ENCODE assay signal across 32 mouse cellular contexts in genomic region chr19:40528254-40528653, GRCm38 (mm10).
"Had no signal": no experiment of that assay in that cellular context is flagged by ENCODE, and none has a peak within 500 bp of the region (broad histone marks: within the 10 kb centered on the region; RNA-seq: fewer than 3 reads in every experiment).

No protein-coding gene starts in this region.

- H3K27ac ChIP-seq: limb, embryonic 10.5 days; limb, embryonic 12.5 days; limb, embryonic 13.5 days; limb, embryonic 15.5 days; liver, embryonic 12.5 days; liver, embryonic 13.5 days; liver, embryonic 14.5 days; liver, embryonic 15.5 days; lung, embryonic 15.5 days; macrophage; midbrain, embryonic 10.5 days; midbrain, embryonic 12.5 days; midbrain, embryonic 13.5 days; midbrain, embryonic 15.5 days; neural tube, embryonic 12.5 days had no signal

- H3K4me2 ChIP-seq: limb, embryonic 12.5 days; limb, embryonic 13.5 days; limb, embryonic 15.5 days; liver, embryonic 11.5 days; liver, embryonic 12.5 days; liver, embryonic 13.5 days; liver, embryonic 15.5 days; lung, embryonic 14.5 days; lung, embryonic 15.5 days; midbrain, embryonic 11.5 days; midbrain, embryonic 12.5 days; midbrain, embryonic 13.5 days; midbrain, embryonic 15.5 days; neural tube, embryonic 12.5 days had no signal

- H3K27me3 ChIP-seq: limb, embryonic 12.5 days; limb, embryonic 13.5 days; limb, embryonic 15.5 days; lung, embryonic 15.5 days; midbrain, embryonic 12.5 days; midbrain, embryonic 13.5 days; midbrain, embryonic 15.5 days; neural tube, embryonic 12.5 days had no signal

- H3K9ac ChIP-seq: limb, embryonic 12.5 days; limb, embryonic 13.5 days; limb, embryonic 15.5 days; liver, embryonic 12.5 days; liver, embryonic 13.5 days; liver, embryonic 14.5 days; liver, embryonic 15.5 days; liver, postnatal 0 days; lung, embryonic 14.5 days; lung, embryonic 15.5 days; midbrain, embryonic 12.5 days; midbrain, embryonic 13.5 days; midbrain, embryonic 15.5 days; neural tube, embryonic 12.5 days had no signal

- H3K36me3 ChIP-seq: limb, embryonic 10.5 days; limb, embryonic 12.5 days; limb, embryonic 13.5 days; limb, embryonic 15.5 days; liver, embryonic 12.5 days; liver, embryonic 13.5 days; liver, embryonic 15.5 days; lung, embryonic 15.5 days; midbrain, embryonic 10.5 days; midbrain, embryonic 12.5 days; midbrain, embryonic 13.5 days; midbrain, embryonic 15.5 days; neural tube, embryonic 12.5 days had no signal

- H3K4me3 ChIP-seq: limb, embryonic 10.5 days; limb, embryonic 12.5 days; limb, embryonic 13.5 days; limb, embryonic 15.5 days; liver, embryonic 12.5 days; liver, embryonic 13.5 days; liver, embryonic 15.5 days; lung, embryonic 15.5 days; megakaryocyte, embryonic 14.5 days; midbrain, embryonic 10.5 days; midbrain, embryonic 12.5 days; midbrain, embryonic 13.5 days; midbrain, embryonic 15.5 days; myocyte; neural tube, embryonic 12.5 days had no signal

- DNase-seq: left cerebral cortex, postnatal 4 days; liver; liver, embryonic 13.5 days; liver, postnatal 0 days; lung, adult 18-20 months; lung, adult 2 months; lung, embryonic 14.5 days; lung, postnatal 10 days; lung, postnatal 14 days; lung, postnatal 36 days; lung, postnatal 4 days; midbrain, embryonic 14.5 days had no signal

- ATAC-seq: liver, embryonic 12.5 days; liver, postnatal 0 days; lung, postnatal 0 days; midbrain, embryonic 13.5 days; midbrain, embryonic 15.5 days; midbrain, embryonic 16.5 days had no signal

- H3K4me1 ChIP-seq: limb, embryonic 10.5 days; limb, embryonic 12.5 days; limb, embryonic 13.5 days; limb, embryonic 15.5 days; lung, embryonic 15.5 days; midbrain, embryonic 10.5 days; midbrain, embryonic 12.5 days; midbrain, embryonic 13.5 days; midbrain, embryonic 15.5 days; neural tube, embryonic 12.5 days had no signal

- H3K9me3 ChIP-seq: limb, embryonic 10.5 days; limb, embryonic 12.5 days; limb, embryonic 13.5 days; limb, embryonic 15.5 days; liver, embryonic 12.5 days; liver, embryonic 13.5 days; liver, embryonic 15.5 days; lung, embryonic 15.5 days; midbrain, embryonic 10.5 days; midbrain, embryonic 12.5 days; midbrain, embryonic 13.5 days; midbrain, embryonic 15.5 days; neural tube, embryonic 12.5 days had no signal
